Mouse (Mus musculus) splenic B cell, adult 2 months (primary cell): ENCODE measurements around the gene Hist1h2bm.
"Not testable (repeated sequence)": the region's sequence is repeated elsewhere in the genome, so short reads cannot be mapped to it uniquely, and the experiment has no call there.

Experiments
- DNase-seq: peaks from one replicate; pipeline ENCODE4 v3.0.0-alpha.2; 2011; ENCODE audit warnings: low read depth, low spot score
- H3K27me3 ChIP-seq: 2 replicates; pipeline ENCODE4 v1.6.1; 2012; ENCODE audit warnings: mild to moderate bottlenecking, low read length, moderate library complexity, mixed read lengths; ENCODE audit not compliant: control insufficient read depth, poor library complexity, insufficient read depth, severe bottlenecking
- H3K36me3 ChIP-seq: 2 replicates; pipeline ENCODE4 v1.6.1; 2012; ENCODE audit warnings: mild to moderate bottlenecking, low read length, moderate library complexity, mixed read lengths; ENCODE audit not compliant: control insufficient read depth, poor library complexity, insufficient read depth, severe bottlenecking

The Hist1h2bm gene

DNA sequence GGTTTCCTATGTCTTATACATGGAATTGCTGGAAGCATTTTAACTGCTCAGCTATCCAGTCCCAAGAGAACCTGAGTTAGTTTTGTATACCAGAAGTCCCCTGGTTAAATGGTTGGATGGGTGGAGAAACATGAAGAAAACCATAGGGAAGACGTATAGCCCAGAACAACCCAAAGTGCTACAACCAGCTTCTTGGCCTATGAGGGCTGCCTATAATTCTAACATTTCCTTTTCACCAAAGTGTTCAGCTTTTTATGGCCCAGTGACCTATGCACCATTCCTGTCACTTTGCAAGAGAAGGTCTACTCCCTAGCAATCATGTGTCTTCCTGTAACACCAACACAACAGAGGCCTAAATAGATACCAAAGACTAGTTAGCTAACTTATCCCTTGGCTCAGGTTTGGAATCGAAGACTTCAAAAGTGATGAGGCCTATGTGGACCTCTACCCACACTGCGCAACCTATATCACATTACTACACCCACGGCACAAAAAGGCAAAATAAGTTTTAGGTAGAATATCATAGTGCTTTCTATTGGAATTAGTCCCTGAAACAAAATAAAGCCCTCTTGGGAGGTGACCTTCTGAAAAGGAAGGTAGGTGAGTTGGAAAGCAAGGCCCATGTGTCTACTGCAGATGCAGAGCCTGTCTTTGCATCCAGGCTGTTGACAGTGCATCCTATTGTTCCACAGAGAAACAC lies 3.3 kb upstream of the Hist1h2bm start:
- Histone ChIP-seq H3K36me3 (no peaks in the 10 kb centered on the region), H3K27me3 (no peaks in the 10 kb centered on the region)
- no peak for DNase-seq

DNA sequence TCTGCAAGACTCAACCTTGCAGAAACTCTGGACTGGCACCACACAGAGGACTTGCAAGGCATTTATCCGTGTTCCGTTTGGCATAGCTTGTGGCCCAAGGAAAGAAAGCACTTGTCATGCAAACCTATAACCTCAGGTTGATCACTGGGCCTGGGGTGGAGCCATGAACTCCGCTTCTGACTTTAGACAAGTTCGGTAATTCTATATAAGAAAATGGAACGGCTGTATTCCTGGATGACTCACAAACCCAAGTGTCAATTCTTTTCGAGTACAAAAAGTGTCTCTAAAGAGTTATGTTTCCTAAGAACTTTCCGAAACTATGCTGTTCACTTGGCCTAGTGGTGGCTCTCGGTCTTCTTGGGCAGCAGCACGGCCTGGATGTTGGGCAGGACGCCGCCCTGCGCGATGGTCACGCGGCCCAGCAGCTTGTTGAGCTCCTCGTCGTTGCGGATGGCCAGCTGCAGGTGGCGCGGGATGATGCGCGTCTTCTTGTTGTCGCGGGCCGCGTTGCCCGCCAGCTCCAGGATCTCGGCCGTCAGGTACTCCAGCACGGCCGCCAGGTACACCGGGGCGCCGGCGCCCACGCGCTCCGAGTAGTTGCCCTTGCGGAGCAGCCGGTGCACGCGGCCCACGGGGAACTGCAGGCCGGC lies 612 bp upstream of the Hist1h2bm start:
- peak; percentile 16 for DNase-seq
- H3K36me3 ChIP-seq, H3K27me3 ChIP-seq: not testable (repeated sequence)

DNA sequence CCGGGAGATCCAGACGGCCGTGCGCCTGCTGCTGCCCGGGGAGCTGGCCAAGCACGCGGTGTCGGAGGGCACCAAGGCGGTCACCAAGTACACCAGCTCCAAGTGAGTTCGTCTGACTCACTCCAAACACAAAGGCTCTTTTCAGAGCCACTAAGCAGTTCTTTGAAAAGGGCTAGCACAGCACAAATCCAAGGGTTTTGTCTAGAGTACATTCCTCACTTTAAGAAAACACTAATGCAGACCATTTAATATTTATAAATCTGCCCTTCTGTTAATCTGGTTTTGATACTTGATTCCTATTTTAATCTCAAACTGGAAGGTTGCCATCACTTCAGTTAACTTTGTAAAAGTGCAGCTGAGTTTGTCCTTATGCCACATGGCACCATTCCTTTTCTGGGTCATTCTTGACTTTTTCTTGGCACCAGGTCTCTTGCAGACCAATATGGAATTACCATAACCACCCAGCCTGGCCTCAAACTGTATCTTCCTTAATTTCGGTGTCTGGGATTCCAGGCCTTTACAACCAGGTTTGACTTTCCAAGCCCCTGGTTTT lies 605 bp downstream of the Hist1h2bm start:
- H3K27me3 ChIP-seq: no peaks in the 10 kb centered on the region
- DNase-seq: no peak
- no peaks in the 10 kb centered on the region for H3K36me3 ChIP-seq

DNA sequence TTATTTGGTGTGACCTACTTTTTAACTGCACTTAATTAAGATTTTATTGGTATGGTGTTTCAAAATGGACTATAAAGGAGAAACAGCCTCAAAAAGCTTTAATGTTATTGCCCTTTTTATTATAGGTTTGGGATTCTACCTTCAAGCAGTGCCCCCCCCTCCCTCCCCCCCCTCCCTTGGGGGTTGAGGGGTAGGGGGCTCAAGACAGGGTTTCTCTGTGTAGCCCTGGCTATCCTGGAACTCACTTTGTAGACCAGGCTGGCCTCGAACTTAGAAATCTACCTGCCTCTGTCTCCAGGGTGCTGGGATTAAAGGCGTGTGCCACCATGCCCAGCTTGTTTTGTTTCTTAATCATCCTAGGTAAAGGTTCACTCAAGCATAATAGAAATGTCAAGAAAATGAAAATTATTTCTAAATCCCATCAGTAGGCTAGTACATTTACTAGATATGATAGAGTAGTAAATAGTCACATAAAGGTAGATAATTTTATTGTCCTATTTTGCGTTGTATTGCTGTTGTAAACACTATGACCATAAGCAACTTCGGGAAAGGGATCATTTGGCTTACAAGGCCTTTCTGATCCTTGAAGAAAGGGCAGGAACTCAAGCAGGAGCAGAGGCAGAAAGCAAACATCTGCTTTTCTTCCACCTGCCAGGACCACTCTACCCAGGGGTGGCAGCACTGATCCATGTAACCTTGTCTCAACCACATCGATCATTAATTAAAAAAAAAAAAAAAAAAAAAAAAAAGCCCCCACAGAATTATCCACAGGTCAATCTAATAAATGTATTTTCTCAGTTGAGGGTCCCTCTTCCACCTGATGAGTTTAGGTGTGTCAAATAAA lies 1.4 kb downstream of the Hist1h2bm start:
- peak; percentile 39 for DNase-seq
- H3K36me3 ChIP-seq: no peaks in the 10 kb centered on the region
- no peaks in the 10 kb centered on the region for H3K27me3 ChIP-seq

DNA sequence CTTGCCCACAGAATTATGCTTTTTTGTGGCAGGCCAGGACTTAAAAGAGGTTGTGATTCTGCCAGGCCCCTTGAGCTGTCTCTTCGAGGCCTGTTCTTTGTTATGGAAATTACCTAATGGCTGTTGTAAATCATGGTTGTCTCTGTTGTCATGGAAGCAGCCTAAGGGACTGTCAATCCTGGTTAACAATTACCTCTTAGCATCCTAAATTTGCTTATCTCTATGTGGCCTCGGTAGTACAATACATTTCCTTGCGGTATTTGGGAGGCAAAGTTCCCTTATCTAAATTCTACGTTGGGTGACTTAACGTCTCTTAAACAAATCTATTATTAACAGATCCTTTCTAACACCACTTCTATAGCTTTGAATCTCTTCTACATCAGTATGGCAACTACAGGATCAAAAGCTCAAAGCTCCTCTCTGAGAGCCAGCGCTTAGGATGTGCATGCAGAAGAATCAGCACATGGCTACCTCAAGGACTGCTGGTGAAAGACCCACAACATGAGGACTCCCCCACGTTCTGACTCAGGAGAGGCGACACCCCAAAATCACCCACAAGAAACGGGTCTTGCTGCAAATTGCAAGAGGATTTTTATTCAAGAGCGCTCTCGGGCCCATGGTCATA lies 6.2 kb downstream of the Hist1h2bm start:
- DNase-seq: no peak
- H3K36me3 ChIP-seq: no peaks in the 10 kb centered on the region

DNA sequence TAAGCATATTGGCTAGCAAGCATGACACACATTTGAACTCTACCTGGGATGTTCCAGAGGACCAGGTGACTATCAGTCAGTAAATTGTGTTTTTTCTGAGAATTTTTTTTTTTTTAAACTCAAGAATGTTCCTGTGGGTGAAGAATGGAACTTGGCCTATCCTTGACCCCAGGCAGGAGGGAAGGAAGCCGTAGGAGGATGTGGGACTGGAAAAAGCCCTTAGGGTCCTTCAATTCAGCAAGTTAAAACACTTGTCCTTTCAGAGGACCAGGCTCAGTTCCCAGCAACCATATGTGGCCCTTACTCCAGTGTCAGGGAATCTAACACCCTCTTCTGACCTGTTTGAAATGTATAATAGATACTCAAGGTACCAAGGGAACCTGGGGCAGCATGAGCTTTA lies 7.7 kb downstream of the Hist1h2bm start:
- DNase-seq: no peak
- H3K27me3 ChIP-seq: no peaks in the 10 kb centered on the region
- H3K36me3 ChIP-seq: no peaks in the 10 kb centered on the region

More for the DNA sequence above, 6.2 kb downstream of the Hist1h2bm start:
- H3K27me3 ChIP-seq: no peaks in the 10 kb centered on the region

DNA sequence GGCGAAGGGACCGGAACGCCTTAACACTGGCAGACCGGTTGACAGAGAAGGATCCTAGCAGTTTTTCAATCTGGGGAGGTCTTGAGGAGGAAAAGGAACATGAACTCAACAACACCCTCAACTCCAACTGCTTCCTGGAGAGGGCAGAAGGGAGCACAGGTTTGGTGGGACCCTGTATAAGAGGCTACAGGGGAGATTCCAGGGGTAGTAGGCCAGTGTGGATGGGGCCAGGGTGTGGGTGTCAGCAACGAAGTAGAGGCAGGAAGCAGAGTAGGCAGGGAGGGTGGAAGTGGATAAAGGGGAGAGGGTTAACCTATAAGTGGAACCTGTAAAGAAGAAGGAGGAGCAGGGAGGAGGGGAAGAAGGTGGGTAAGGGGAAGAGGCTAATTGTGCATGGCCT lies 11.6 kb downstream of the Hist1h2bm start:
- no peak for DNase-seq
- H3K27me3 ChIP-seq: no peaks in the 10 kb centered on the region
- H3K36me3 ChIP-seq: no peaks in the 10 kb centered on the region

DNA sequence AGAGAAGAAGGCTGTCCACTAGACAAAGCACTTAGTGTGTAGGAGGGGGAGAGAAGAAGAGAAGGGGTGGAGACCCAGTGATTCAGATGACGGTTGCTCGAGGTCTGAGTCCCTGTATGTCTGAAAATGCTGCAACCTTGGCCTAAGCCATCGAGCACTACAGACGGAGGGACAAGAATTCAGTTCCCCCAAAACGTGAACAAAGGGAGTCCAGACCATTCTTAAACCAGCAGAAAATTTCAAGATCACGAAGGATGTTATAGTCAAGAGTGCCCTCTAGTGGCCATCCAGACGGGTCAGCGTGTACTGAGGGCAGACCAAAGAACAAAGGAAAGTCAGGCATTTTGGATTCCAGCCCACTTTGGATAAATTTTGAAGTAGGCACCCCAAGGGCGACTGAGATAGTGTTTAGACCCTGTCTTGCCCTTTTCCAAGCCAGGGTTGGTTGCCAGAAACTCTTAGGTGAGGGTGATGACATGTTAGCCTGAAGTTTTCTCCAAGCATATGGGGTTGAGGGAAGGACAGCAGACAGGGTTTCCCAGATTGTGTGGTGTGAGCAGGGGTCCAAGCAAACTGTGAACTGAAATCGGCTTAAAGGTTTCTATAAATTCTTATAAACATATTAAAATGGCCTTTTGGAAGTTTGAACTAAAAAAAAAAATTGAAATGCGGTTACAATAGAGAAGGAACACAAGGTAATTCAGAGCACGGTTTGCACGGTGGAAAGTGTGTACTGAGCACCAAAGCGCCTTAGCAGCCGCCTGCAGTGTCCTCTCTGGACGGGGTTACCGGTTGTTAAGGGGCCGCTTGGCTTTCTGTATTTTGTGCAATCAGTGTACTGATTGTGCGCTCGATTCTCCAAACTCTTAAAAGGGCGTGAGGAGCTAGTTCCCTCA lies 12.4 kb downstream of the Hist1h2bm start:
- H3K27me3 ChIP-seq: no peaks in the 10 kb centered on the region
- no peaks in the 10 kb centered on the region for H3K36me3 ChIP-seq
- peak; percentile 91 for DNase-seq

DNA sequence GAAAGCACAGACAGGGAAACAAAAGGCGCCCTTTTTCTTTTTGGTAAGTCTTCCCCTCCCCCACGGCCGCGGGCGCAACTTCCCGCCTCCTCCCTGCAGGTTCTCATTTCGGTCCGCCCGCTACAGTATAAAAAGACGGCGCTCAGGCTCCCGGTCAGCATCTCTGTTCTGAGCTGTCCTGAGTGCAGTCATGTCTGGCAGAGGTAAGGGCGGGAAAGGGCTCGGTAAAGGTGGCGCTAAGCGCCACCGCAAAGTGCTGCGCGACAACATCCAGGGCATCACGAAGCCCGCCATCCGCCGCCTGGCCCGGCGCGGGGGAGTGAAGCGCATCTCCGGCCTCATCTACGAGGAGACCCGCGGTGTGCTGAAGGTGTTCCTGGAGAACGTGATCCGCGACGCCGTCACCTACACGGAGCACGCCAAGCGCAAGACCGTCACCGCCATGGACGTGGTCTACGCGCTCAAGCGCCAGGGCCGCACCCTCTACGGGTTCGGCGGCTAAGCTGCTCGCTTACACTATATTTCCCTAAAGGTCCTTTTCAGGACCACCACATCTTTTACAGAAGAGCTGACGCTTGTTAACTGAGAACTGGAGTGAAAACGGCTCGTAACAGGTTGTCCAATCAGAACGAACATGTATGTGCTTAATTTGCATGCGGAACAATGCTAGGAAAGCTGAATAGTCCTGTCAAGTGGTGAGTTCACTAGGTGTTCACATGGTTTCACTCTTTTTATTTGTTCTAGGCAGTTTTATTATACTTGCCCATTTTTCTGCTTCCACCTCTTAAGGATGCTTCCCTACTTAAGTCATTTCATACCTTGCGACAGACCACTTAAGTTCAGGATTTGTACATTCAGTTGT lies 13.3 kb downstream of the Hist1h2bm start, which contains the start of gene Hist1h4j:
Gene Hist1h4j, plus strand, starts transcription at position 159 of the 862 bp plus-strand sequence.
- H3K36me3 ChIP-seq, H3K27me3 ChIP-seq: not testable (repeated sequence)
- peak; percentile 82 for DNase-seq

DNA sequence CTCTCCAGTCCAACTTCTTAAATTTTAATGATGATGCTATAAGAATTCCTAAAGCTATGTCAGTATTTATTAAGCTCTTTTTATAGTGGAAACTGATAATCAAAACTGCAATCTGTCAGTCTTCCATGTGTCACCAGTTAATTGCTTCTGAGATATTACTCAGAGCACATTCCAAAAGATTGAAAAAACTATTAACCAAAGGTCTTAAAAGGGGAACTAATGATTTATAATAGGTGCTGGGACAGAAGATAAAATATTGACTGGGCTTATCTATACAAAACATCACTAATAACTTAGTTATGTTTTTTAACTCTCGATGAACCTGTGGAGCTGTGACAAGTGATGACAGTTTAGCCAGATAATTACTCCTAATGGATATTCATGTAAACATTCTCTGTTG lies 23.2 kb downstream of the Hist1h2bm start:
- no peak for DNase-seq
- Histone ChIP-seq H3K27me3 (no peaks in the 10 kb centered on the region), H3K36me3 (no peaks in the 10 kb centered on the region)

DNA sequence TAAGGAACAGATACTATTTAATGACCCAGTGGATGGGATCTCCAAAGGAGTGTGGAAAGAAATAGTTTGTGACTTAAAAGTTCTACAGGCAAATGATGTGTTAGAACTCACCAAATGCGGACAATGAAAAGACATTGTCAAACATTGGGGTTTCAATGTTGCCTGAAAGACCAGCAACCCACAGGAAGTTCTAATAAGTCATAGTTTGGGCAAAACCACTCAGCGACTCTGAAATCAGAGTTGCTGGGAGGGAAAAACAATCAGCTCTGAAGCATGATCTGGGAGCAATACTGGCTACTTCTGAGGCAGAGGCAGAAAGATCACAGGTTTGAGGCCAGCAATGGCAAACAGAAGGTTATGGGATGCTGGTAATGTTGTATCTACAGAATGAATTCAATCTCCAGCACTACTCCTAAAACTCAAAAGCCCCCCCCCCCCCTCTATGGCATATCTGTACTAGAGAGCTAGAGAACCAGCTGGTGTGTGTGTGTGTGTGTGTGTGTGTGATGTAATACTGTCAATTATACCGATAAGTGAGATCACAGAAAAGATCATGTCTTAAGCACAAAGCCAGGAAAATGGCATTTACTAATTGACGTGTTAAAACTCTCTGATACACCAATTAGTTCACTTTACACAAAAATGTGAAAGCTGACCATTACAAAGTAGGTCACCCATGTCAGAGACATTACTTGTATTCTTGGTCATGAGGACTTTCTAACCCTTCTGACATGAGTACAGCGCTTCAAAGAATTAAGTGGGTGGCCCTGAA lies 27.7 kb downstream of the Hist1h2bm start:
- DNase-seq: peak; percentile 47
- Histone ChIP-seq H3K27me3 (no peaks in the 10 kb centered on the region), H3K36me3 (no peaks in the 10 kb centered on the region)

DNA sequence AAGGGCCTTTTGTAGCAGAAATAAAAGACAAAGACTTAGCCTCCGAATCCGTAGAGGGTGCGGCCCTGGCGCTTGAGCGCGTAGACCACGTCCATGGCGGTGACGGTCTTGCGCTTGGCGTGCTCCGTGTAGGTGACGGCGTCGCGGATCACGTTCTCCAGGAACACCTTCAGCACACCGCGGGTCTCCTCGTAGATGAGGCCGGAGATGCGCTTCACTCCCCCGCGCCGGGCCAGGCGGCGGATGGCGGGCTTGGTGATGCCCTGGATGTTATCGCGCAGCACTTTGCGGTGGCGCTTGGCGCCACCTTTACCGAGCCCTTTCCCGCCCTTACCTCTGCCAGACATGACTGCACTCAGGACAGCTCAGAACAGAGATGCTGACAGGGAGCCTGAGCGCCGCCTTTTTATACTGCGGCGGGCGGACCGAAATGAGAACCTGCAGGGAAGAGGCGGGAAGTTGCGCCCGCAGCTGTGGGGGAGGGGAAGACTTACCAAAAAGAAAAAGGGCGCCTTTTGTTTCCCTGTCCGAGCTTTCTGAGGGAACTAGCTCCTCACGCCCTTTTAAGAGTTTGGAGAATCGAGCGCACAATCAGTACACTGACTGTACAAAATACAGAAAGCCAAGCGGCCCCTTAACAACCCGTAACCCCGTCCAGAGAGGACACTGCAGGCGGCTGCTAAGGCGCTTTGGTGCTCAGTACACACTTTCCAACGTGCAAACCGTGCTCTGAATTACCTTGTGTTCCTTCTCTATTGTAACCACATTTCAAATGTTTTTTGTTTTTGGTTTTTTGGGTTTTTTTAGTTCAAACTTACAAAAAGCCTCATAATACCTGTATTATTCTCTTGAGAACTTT lies 28.5 kb downstream of the Hist1h2bm start, which contains the start of gene Hist1h4k:
Gene Hist1h4k, minus strand, starts transcription at position 347 of the 859 bp plus-strand sequence.
- not testable (repeated sequence) for H3K36me3 ChIP-seq, H3K27me3 ChIP-seq
- DNase-seq: peak; percentile 82
